Mouse (Mus musculus) embryo, embryonic 11.5 days (tissue): Measurements from ENCODE around the gene Nr1h2.

ENCODE experiments used
- DNase-seq: peaks from one replicate; pipeline ENCODE4 v3.0.0-alpha.2; 2012; ENCODE audit warnings: low read depth, low spot score

The Nr1h2 gene

GRCm38 (mm10) chr7:44529518-44529917 lies 24.2 kb downstream of the Nr1h2 start:
- no peak for DNase-seq

DNA sequence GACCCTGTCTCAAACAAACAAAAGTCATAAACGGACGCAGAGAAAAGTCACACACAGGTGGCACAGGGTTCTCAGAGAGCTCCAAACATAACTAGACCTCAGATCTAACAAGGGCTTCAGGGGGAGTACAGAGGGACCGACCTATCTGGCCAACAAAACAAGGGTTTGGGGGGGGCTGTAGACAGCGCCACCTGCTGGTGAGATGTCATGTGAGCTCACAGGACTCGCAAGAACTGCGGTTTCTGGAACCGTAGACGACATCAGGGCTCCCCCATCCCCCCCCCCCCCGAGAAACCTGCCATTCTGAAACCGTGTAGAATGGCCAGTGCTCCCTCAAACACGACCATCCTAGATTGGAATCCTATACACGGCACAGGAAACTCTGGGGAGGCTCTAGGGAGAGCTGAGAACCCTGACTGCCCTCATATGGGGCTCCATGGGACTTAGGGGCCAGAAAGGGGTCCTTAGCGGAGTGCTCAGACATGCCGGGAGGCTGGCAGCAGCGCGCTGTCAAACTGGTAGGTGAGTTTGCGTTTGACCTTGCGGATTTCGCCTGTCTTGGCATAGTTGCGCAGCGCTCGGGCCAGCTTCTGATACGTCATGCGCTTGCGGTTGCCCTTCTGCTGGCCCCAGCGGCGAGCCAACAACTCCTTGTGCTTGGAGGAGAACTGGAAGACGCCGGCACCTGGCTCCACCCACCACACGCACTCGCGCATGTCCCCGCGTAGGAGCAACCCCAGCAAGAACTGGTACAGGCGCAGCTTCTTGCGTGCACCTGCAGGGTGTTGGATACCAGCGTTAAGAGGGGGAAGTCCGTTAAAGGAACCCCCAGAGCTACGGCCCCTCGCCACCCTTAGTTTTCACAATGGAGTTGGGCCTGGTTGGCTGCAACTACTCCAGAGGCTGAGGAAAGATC lies 26.0 kb downstream of the Nr1h2 start:
- peak; percentile 43 for DNase-seq

DNA sequence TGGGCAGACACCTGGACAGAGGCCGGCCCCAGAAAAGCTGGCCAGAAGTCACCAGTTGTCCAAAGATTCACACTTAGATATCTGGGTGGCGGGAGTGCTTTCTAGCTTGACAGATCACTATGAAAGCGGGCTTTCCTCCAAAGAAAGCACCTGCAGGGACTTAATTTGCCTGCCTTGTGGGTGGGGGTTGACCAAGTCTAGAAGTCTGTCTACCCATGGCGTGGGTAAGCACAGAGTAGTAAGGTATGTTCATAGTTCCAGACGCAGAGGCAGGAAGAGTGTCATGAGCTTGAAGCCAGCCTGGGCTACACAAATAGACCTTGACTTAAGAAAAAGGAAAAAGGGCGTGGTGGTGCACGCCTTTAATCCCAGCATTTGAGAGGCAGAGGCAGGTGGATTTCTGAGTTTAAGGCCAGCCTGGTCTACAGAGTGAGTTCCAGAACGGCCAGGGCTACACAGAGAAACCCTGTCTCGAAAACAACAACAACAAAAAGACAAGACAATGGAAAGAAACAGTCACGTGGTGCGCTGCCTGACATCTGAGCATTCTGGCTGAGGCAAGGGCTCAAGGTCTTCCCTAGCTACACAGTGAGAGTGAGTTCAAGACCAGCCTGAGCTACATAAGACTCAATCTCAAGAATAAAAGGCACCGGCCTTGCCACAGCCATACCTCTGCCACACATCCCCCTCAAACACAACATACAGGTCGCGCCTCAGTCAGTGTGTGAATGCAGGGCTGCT lies 27.2 kb downstream of the Nr1h2 start:
- DNase-seq, result no peak

- DNase-seq, result no peak
These were observed 28.5 kb downstream of the Nr1h2 start for GRCm38 (mm10) chr7:44525126-44525832.

- DNase-seq, result no peak
These were observed 29.2 kb downstream of the Nr1h2 start, which contains the start of gene Mybpc2 for GRCm38 (mm10) chr7:44524502-44524901. Gene Mybpc2 (minus strand): TSS chr7:44524656.

DNA sequence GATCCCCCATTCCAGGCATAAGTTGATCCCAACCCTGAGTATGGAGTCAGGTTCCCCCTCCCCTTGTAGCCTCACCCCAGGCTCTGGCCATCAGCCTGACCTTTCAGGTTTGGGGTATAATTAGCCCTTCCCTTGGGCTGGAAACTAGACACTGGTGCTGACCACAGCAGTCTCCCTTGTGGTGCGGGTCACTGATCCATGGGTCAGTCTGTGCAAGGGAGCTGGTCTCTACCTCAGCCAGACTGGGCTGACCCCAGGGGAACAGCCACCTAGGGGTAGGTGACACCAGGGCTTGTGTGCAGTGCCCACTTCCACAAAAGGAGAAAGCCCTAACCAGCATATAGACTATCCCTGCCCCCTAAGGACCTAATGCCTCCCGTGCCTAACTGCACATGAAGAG lies 30.7 kb downstream of the Nr1h2 start:
- DNase-seq, result no peak

DNA sequence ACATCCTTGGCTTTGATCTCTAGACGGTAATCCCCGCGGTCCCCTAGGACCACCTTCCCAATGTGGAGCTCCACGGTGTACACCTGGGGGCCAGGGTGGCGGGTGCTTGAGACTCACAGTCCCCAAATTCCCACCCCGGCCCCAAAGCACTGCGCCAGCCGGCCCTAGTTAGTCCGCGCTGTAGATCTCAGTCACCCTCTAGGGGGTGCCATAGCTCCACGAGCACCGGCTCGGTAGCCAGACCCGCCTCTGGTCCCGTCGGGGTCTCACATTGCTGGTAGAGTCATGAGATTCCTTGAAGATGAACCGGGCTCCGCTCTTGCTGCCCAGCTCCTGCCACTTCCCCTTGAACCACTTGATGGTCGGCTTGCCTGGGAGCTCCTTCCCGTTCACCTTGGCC lies 32.0 kb downstream of the Nr1h2 start:
- no peak for DNase-seq

DNA sequence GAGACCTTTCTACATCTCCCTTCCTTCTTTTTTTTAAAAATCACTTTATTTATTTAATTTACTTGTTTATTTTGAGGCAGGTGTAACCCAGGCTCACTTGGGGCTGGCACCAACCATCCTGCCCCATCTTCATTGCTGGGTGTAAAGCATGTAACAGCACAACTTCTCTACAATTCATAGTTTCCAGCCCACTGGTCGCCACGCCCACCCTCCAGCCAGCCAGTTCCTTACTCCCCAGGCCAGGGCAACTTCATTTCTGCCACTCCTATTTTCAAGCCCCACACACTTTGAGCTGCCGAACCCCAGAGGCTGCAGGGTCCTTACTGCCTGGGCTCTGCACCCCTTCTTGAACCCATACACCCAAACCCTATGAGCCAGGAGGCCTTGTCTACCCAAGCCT lies 32.8 kb downstream of the Nr1h2 start:
- DNase-seq, result no peak

DNA sequence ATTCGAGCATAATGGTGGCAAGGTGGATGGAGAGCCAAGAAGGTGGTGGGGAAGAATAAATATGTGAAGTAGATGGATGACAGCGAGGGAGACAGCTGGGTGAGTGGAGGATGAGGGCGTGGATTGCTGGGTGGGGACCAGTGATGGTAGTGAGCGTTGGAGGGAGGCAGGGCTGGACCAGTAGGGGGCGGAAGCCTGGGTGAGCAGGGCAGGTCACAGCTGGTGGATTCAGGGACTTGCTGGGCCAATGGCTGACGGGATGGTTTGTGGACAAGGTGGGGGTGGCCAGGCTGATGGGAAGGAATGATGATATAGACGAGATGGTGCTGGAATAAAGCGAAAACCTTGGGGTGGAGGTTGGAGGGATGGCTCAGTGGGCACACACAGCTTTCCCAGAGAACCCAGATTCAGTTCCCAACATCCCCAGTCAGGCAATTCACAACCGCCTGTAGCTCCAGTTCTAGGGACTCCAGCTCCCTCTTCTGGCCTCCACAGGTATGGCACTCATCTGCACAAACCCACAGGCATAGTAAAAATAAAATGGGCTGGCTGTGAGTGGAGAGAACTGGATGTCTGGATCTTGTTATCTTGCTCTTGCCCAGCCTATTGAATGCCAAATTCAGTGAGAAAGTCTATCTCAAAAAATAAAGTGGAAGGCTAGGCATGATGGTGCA lies 34.4 kb downstream of the Nr1h2 start:
- DNase-seq, result no peak

DNA sequence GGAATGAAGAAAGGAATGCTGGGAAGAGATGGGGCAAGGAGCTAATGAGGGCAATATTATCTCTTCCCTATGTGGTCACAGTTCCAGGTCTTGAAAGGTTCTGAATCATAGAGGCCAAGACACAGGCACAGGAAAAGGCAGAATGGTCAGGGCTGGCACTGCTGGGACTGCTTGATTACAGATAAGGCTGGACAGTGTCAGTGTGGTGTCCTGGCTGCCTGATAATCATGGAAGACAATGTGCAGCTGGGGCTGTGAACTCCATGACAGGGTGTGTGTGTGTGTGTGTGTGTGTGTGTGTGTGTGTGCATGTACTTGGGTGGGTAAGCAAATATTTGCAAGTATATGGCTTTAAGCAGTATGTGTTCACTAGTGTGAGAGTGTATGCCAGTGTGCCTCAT lies 46.3 kb downstream of the Nr1h2 start:
- DNase-seq, result no peak

- peak; percentile 57 for DNase-seq
These were observed 52.1 kb downstream of the Nr1h2 start for GRCm38 (mm10) chr7:44501563-44502115.

DNA sequence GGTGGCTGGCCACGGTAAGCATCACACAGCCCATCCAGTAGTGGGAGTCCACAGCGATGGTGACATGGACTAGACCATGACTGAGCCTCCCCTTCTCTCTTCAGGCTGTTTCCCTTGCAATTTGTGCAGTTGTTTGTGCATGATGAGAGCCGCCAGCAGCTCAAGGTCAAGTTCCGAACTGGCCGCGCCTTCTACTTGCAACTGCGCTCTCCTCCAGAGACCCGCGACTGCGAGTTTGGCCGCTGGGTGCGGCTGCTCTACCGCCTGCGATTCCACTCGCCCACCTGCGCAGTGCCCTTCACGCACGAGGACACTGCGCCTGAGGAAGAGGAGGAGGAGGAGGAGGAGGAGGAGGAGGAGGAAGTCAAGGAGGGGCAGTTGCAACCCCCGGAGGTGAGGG lies 53.7 kb downstream of the Nr1h2 start:
- DNase-seq, result no peak
